Mouse (Mus musculus) MEL (cell line): ENCODE measurements around the gene Prkcg.

Experiments
- CTCF ChIP-seq, 3 experiments: IDR thresholded peaks in 2 of 3; conservative IDR thresholded peaks in 1 of 3; 2 replicates each; pipeline ENCODE4 v1.5.1; 2011 to 2012; ENCODE audit warnings: low read length in 3 of 3, low read depth in 2 of 3, mild to moderate bottlenecking in 2 of 3, improper control_type of control experiment in 1 of 3, inconsistent platforms in 1 of 3, mixed read lengths in 1 of 3, moderate library complexity in 1 of 3; ENCODE audit not compliant: control insufficient read depth in 1 of 3, insufficient read depth in 1 of 3, poor library complexity in 1 of 3, severe bottlenecking in 1 of 3
- TAL1 ChIP-seq: IDR thresholded peaks from 2 replicates; pipeline ENCODE4 v1.6.1; 2012; ENCODE audit warnings: mild to moderate bottlenecking, inconsistent platforms, low read length, moderate library complexity, mixed read lengths

- TF ChIP-seq CTCF (IDR thresholded peaks at IDR 0.05 in 2 of 3, conservative IDR thresholded peaks at IDR 0.05 in 1 of 3; ENCODE audit: control insufficient read depth in 1 of 3, insufficient read depth in 1 of 3, low read depth in 2 of 3, low read length in 3 of 3, poor library complexity in 1 of 3, severe bottlenecking in 1 of 3), result no peak
- no peak for TF ChIP-seq TAL1
These were observed 1.8 kb upstream of the Prkcg start for GRCm38 (mm10) chr7:3287186-3287585.
